In the genomic region with DNA sequence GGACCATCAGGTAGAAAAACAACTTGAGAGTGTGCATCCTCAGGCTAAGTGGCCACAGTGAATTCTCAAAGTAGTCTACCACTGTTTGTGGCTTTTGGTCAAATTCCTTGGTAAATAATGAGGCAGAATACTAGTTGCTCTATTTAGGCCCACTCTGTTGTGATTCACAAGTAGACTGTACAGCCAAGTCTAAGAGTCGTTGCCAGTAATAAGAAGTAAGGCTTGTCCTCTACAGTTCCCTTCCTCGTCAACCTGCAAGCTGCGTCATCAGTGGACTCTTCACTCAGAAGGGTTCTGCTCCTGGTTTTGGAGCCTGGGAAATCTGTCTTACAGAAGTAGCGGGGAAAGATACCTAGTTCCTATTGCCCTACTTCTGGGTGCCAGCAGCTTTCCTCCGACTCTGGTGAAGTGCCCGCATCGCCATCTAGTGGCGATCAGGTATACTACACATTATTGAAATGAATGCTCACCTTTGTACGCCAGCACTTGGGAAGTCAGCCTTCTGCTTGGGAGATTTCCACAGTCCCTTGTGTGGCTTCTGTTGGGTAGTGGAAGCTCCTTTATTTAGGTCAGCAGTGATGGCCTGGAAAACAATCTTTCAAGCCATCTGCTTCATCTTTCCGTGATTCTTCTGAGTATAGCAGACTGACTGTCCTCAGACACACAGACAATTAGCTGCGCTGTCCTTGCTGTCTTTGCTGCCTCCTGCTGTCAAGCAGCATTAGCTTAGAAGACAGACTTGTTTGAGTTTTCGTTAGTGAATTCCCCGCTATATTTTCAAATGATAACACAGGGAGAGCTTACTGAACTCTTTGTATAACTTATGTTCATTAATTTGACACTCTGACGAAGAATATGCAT, we compare ENCODE assay signal across 8 mouse cellular contexts.
DNase-seq lines count a peak whose midpoint lies in the region; ATAC-seq and TF ChIP-seq lines count a peak whose summit lies in the region.

No protein-coding gene starts in this region.

- peak; percentile 88 for TF ChIP-seq CTCF in lung, postnatal 0 days (IDR thresholded peaks at IDR 0.05)

- TF ChIP-seq EP300 in lung, postnatal 0 days (IDR thresholded peaks at IDR 0.05), result peak; percentile 24; the same call in 1 of the 2 replicates

- peak; percentile 94 for DNase-seq in NIH3T3 (ENCODE audit: low read depth)
- DNase-seq in cerebellum, adult 9-10 months, result peak; percentile 90
- DNase-seq in hindbrain, embryonic 11.5 days (ENCODE audit: low spot score), result peak; percentile 84
- DNase-seq in layer of hippocampus, adult 9-10 months (ENCODE audit: low spot score), result peak; percentile 48
- DNase-seq in lung, postnatal 0 days (ENCODE audit: low spot score), result peak; percentile 88
- peak; percentile 64 for DNase-seq in retina, adult 2 months (ENCODE audit: low read depth, low spot score)
- DNase-seq in thymus, postnatal 4 days, result peak; percentile 78

- no peaks in the 10 kb centered on the region for H3K9me3 ChIP-seq in hindbrain, embryonic 11.5 days (ENCODE audit: control insufficient read depth, low read length)
- H3K9me3 ChIP-seq in lung, postnatal 0 days (ENCODE audit: low read length), result no peaks in the 10 kb centered on the region

- no peaks in the 10 kb centered on the region for H3K27me3 ChIP-seq in hindbrain, embryonic 11.5 days (ENCODE audit: control insufficient read depth, insufficient read depth, low read length)
- no peaks in the 10 kb centered on the region for H3K27me3 ChIP-seq in lung, postnatal 0 days (replicated peaks; ENCODE audit: insufficient read depth, low read length)

- ATAC-seq in frontal cortex, adult (ENCODE audit: low TSS enrichment), result peak; percentile 92
- ATAC-seq in hindbrain, embryonic 11.5 days (ENCODE audit: low FRiP score), result peak; percentile 51; the same call in 1 of the 2 replicates
- peak; percentile 60 for ATAC-seq in lung, postnatal 0 days

- no peaks in the 10 kb centered on the region for H3K36me3 ChIP-seq in hindbrain, embryonic 11.5 days (ENCODE audit: control insufficient read depth, insufficient read depth, low read length)
- H3K36me3 ChIP-seq in lung, postnatal 0 days (ENCODE audit: insufficient read depth, low read length), result peaks cover 3% of the 10 kb centered on the region; the same call in 1 of the 2 replicates

- no peak overlapping the region for H3K27ac ChIP-seq in hindbrain, embryonic 11.5 days (ENCODE audit: low read depth, low read length)
- H3K27ac ChIP-seq in lung, postnatal 0 days (ENCODE audit: low read length), result no peak overlapping the region

- no peak overlapping the region for H3K4me2 ChIP-seq in hindbrain, embryonic 11.5 days (replicated peaks; ENCODE audit: low read depth, low read length)
- no peak overlapping the region for H3K4me2 ChIP-seq in lung, postnatal 0 days (replicated peaks; ENCODE audit: low read depth, low read length)

- H3K4me1 ChIP-seq in hindbrain, embryonic 11.5 days (replicated peaks; ENCODE audit: control insufficient read depth, insufficient read depth, low read length), result no peaks in the 10 kb centered on the region
- no peaks in the 10 kb centered on the region for H3K4me1 ChIP-seq in lung, postnatal 0 days (ENCODE audit: insufficient read depth, low read depth, low read length)

- 35% methylated on average over 14 of the region's 14 CpGs for WGBS in hindbrain, embryonic 11.5 days
- 27% methylated on average over 14 of the region's 14 CpGs for WGBS in lung, postnatal 0 days

- no peak overlapping the region for H3K4me3 ChIP-seq in hindbrain, embryonic 11.5 days (ENCODE audit: low read depth, low read length)
- H3K4me3 ChIP-seq in lung, postnatal 0 days (ENCODE audit: low read depth, low read length), result no peak overlapping the region

- no peak overlapping the region for H3K9ac ChIP-seq in hindbrain, embryonic 11.5 days (ENCODE audit: low read depth, low read length)
- H3K9ac ChIP-seq in lung, postnatal 0 days (replicated peaks; ENCODE audit: low read depth), result no peak overlapping the region
